Mouse (Mus musculus) MEL (cell line): ENCODE measurements around the gene Cdh4. TPM values are rescaled to one million over a fixed set of nuclear protein-coding genes. Genes with fewer than 3 reads are reported as not detected.

Source experiments
- DNase-seq: peaks from one replicate; pipeline ENCODE4 v3.0.0; 2011; ENCODE audit warnings: low read depth, low spot score
- H3K27ac ChIP-seq: 2 replicates; pipeline ENCODE4 v1.5.1; 2012; ENCODE audit warnings: low read depth, mild to moderate bottlenecking, control low read depth, low read length, moderate library complexity; ENCODE audit not compliant: control insufficient read depth
- H3K27me3 ChIP-seq, 2 experiments: fragments of 150-350 bp in 1 of 2; sonication (generic) in 1 of 2; 2 replicates each; pipeline ENCODE4 v1.6.1; 2012; ENCODE audit warnings: low read length in 2 of 2, mild to moderate bottlenecking in 2 of 2, improper control_type of control experiment in 1 of 2, moderate library complexity in 1 of 2; ENCODE audit not compliant: insufficient read depth in 2 of 2, control insufficient read depth in 1 of 2
- H3K36me3 ChIP-seq, 2 experiments: 2 replicates each; pipeline ENCODE4 v1.6.1; 2012 to 2014; ENCODE audit warnings: low read length in 2 of 2, improper control_type of control experiment in 1 of 2, inconsistent platforms in 1 of 2, mild to moderate bottlenecking in 1 of 2; ENCODE audit not compliant: insufficient read depth in 2 of 2, control insufficient read depth in 1 of 2
- H3K4me1 ChIP-seq, 2 experiments: fragments of 150-350 bp in 1 of 2; sonication (generic) in 1 of 2; 2 replicates each; pipeline ENCODE4 v1.6.1; 2012; ENCODE audit warnings: low read length in 2 of 2, improper control_type of control experiment in 1 of 2, mild to moderate bottlenecking in 1 of 2; ENCODE audit not compliant: insufficient read depth in 2 of 2, control insufficient read depth in 1 of 2
- H3K4me3 ChIP-seq, 2 experiments: fragments of 150-350 bp in 1 of 2; sonication (generic) in 1 of 2; 2 replicates each; pipeline ENCODE4 v1.5.1; 2012; ENCODE audit warnings: low read depth in 2 of 2, low read length in 2 of 2, mild to moderate bottlenecking in 2 of 2, moderate library complexity in 2 of 2, control low read depth in 1 of 2, improper control_type of control experiment in 1 of 2; ENCODE audit not compliant: control insufficient read depth in 1 of 2, insufficient read depth in 1 of 2
- H3K79me2 ChIP-seq: 2 replicates; pipeline ENCODE4 v1.6.1; 2012; ENCODE audit warnings: mild to moderate bottlenecking, low read length, moderate library complexity; ENCODE audit not compliant: control insufficient read depth, poor library complexity, insufficient read depth
- H3K9ac ChIP-seq: 2 replicates; pipeline ENCODE4 v1.6.1; 2012; ENCODE audit warnings: low read depth, mild to moderate bottlenecking, control low read depth, low read length, moderate library complexity; ENCODE audit not compliant: control insufficient read depth, poor library complexity, severe bottlenecking
- H3K9me3 ChIP-seq: fragments of 150-350 bp; sonication (generic); replicated peaks from 2 replicates; pipeline ENCODE4 v1.6.1; 2012; ENCODE audit warnings: mild to moderate bottlenecking, low read length, improper control_type of control experiment, moderate library complexity; ENCODE audit not compliant: insufficient read depth
- CHD1 ChIP-seq: IDR thresholded peaks from 2 replicates; pipeline ENCODE4 v1.6.1; 2012; ENCODE audit warnings: low read depth, mild to moderate bottlenecking, inconsistent platforms, low read length, improper control_type of control experiment
- CTCF ChIP-seq, 3 experiments: IDR thresholded peaks in 2 of 3; conservative IDR thresholded peaks in 1 of 3; 2 replicates each; pipeline ENCODE4 v1.5.1; 2011 to 2012; ENCODE audit warnings: low read length in 3 of 3, low read depth in 2 of 3, mild to moderate bottlenecking in 2 of 3, improper control_type of control experiment in 1 of 3, inconsistent platforms in 1 of 3, mixed read lengths in 1 of 3, moderate library complexity in 1 of 3; ENCODE audit not compliant: control insufficient read depth in 1 of 3, insufficient read depth in 1 of 3, poor library complexity in 1 of 3, severe bottlenecking in 1 of 3
- GABPA ChIP-seq: IDR thresholded peaks from 2 replicates; pipeline ENCODE4 v1.6.1; 2012; ENCODE audit warnings: low read depth, mild to moderate bottlenecking, inconsistent platforms, low read length, improper control_type of control experiment, moderate library complexity
- GATA1 ChIP-seq: IDR thresholded peaks from 2 replicates; pipeline ENCODE4 v1.6.1; 2011; ENCODE audit warnings: low read depth, low read length, improper control_type of control experiment
- HCFC1 ChIP-seq: IDR thresholded peaks from 2 replicates; pipeline ENCODE4 v1.6.1; 2012; ENCODE audit warnings: low read depth, mild to moderate bottlenecking, inconsistent platforms, low read length, improper control_type of control experiment, moderate library complexity
- JUND ChIP-seq: IDR thresholded peaks from 2 replicates; pipeline ENCODE4 v1.6.1; 2011; ENCODE audit warnings: low read depth, mild to moderate bottlenecking, improper control_type of control experiment, low read length
- MAFK ChIP-seq: IDR thresholded peaks from 2 replicates; pipeline ENCODE4 v1.6.1; 2011; ENCODE audit warnings: low read depth, mild to moderate bottlenecking, low read length, improper control_type of control experiment, borderline replicate concordance
- MAX ChIP-seq: IDR thresholded peaks from 2 replicates; pipeline ENCODE4 v1.6.1; 2011; ENCODE audit warnings: low read length, improper control_type of control experiment
- MAZ ChIP-seq: IDR thresholded peaks from 2 replicates; pipeline ENCODE4 v1.6.1; 2012; ENCODE audit warnings: low read depth, mild to moderate bottlenecking, inconsistent platforms, low read length, improper control_type of control experiment
- MEF2A ChIP-seq: IDR thresholded peaks from 2 replicates; pipeline ENCODE4 v1.6.1; 2014; ENCODE audit warnings: low read depth, mild to moderate bottlenecking, inconsistent platforms, low read length, improper control_type of control experiment; ENCODE audit not compliant: poor library complexity, insufficient replicate concordance, severe bottlenecking; ENCODE audit errors: extremely low read depth
- MXI1 ChIP-seq: IDR thresholded peaks from 2 replicates; pipeline ENCODE4 v1.6.1; 2011; ENCODE audit warnings: mild to moderate bottlenecking, low read depth, low read length, improper control_type of control experiment
- MYB ChIP-seq: IDR thresholded peaks from 2 replicates; pipeline ENCODE4 v1.6.1; 2011; ENCODE audit warnings: mild to moderate bottlenecking, low read depth, low read length, improper control_type of control experiment
- MYC ChIP-seq: IDR thresholded peaks from 2 replicates; pipeline ENCODE4 v1.6.1; 2011; ENCODE audit warnings: low read depth, mild to moderate bottlenecking, low read length, improper control_type of control experiment, moderate library complexity
- NRF1 ChIP-seq: IDR thresholded peaks from 2 replicates; pipeline ENCODE4 v1.6.1; 2014; ENCODE audit warnings: low read depth, mild to moderate bottlenecking, inconsistent platforms, low read length, improper control_type of control experiment, moderate library complexity; ENCODE audit not compliant: poor library complexity, insufficient read depth, severe bottlenecking
- POLR2AphosphoS5 ChIP-seq: IDR thresholded peaks from 2 replicates; pipeline ENCODE4 v1.6.1; 2012; ENCODE audit warnings: low read depth, borderline replicate concordance, mild to moderate bottlenecking, inconsistent platforms, low read length, moderate library complexity, mixed read lengths
- RAD21 ChIP-seq: IDR thresholded peaks from 2 replicates; pipeline ENCODE4 v1.6.1; 2011; ENCODE audit warnings: mild to moderate bottlenecking, low read depth, low read length, improper control_type of control experiment
- RCOR1 ChIP-seq: IDR thresholded peaks from 2 replicates; pipeline ENCODE4 v1.6.1; 2012; ENCODE audit warnings: low read depth, mild to moderate bottlenecking, inconsistent platforms, low read length, improper control_type of control experiment
- TBP ChIP-seq: IDR thresholded peaks from 2 replicates; pipeline ENCODE4 v1.8.0; 2011; ENCODE audit warnings: low read depth, low read length, improper control_type of control experiment
- USF2 ChIP-seq, 2 experiments: IDR thresholded peaks; 2 replicates each; pipeline ENCODE4 v1.6.1; 2011 to 2012; ENCODE audit warnings: improper control_type of control experiment in 2 of 2, low read length in 2 of 2, borderline replicate concordance in 1 of 2, inconsistent platforms in 1 of 2, low read depth in 1 of 2, mild to moderate bottlenecking in 1 of 2; ENCODE audit not compliant: insufficient read depth in 1 of 2
- ZC3H11A ChIP-seq: IDR thresholded peaks from 2 replicates; pipeline ENCODE4 v1.6.1; 2012; ENCODE audit warnings: low read depth, mild to moderate bottlenecking, inconsistent platforms, low read length, improper control_type of control experiment
- ZKSCAN1 ChIP-seq: IDR thresholded peaks from 2 replicates; pipeline ENCODE4 v1.6.1; 2012; ENCODE audit warnings: low read depth, mild to moderate bottlenecking, inconsistent platforms, low read length, improper control_type of control experiment, moderate library complexity
- ZMIZ1 ChIP-seq: IDR thresholded peaks from 2 replicates; pipeline ENCODE4 v1.6.1; 2012; ENCODE audit warnings: low read depth, mild to moderate bottlenecking, inconsistent platforms, low read length, improper control_type of control experiment, moderate library complexity
- polyA plus RNA-seq, 2 experiments: library from polyadenylated mRNA; stranded (reverse) in 1 of 2; unstranded in 1 of 2; fragments of >175 nt in 1 of 2; fragments of >200 nt in 1 of 2; gene quantifications; 2 replicates each; pipeline versions ENCODE4 v1.2.1 to v1.2.4; 2012; ENCODE audit warnings: low replicate concordance in 2 of 2, low read depth in 1 of 2; ENCODE audit not compliant: insufficient read length in 2 of 2, insufficient read depth in 1 of 2, missing spikeins in 1 of 2
- total RNA-seq: library from RNA; depleted of rRNA; stranded (reverse); fragments of 300-350 nt; gene quantifications from 2 replicates; pipeline ENCODE4 v1.2.3, GENCODE M21; 2012

Gene Cdh4
- total and polyA plus RNA-seq, 3 experiments, result not detected

DNA sequence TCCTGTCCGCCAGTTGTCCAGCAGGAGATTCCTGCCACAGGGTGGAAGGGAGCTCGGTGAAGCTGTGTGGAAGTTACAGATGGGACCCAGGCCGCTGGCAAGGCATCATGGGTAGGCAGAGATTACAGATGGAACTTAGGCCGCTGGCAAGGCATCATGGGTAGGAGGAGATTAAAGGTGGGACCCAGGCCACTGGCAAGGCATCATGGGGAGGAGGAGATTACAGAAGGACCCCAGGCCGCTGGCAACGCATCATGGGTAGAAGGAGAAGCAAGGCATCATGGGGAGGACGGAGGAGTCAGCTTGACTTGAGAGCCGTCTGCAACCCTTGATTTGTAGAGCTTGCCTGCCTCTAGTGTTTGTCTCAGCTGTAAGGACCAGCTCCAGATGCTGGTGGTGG, 281.2 kb downstream of the Cdh4 start:
- Histone ChIP-seq H3K9me3 (no peaks in the 10 kb centered on the region), H3K4me1 (no peaks in the 10 kb centered on the region), H3K27me3 (no peaks in the 10 kb centered on the region), H3K36me3 (no peaks in the 10 kb centered on the region), H3K27ac (no peak overlapping the region), H3K4me3 (no peak overlapping the region), H3K79me2 (no peaks in the 10 kb centered on the region), H3K9ac (no peak overlapping the region)
- TF ChIP-seq JUND, result no peak
- no peak for TF ChIP-seq MAX
- no peak for TF ChIP-seq ZKSCAN1
- no peak for TF ChIP-seq TBP
- no peak for TF ChIP-seq GABPA
- no peak for TF ChIP-seq RAD21
- TF ChIP-seq MAFK, result no peak
- no peak for TF ChIP-seq MXI1
- DNase-seq, result no peak

DNA sequence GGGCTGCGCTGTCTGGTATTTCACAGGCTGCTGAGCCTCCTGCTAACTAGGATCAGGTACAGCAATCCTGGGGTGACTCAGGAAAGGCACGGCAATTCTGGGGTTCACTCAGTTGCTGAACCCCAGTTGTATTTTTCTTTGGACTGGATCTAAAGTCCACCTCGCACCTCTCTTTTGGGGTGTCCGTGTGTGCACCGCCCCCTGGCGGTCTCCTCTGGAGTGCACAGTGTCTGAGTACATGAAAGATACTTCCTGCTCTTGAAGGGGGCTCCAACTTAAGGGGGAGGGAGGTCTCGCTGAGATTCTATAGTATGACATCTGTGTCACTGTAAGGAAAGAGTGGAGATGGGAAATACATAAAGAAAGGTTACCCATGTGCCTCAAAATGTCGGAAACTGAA, 286.8 kb downstream of the Cdh4 start:
- Histone ChIP-seq H3K27me3 (no peaks in the 10 kb centered on the region), H3K4me1 (no peaks in the 10 kb centered on the region), H3K9me3 (no peaks in the 10 kb centered on the region), H3K27ac (no peak overlapping the region), H3K79me2 (no peaks in the 10 kb centered on the region), H3K36me3 (no peaks in the 10 kb centered on the region), H3K9ac (no peak overlapping the region), H3K4me3 (no peak overlapping the region)
- TF ChIP-seq HCFC1 (no peak), USF2 (IDR thresholded peaks at IDR 0.05; ENCODE audit: borderline replicate concordance in 1 of 2, insufficient read depth in 1 of 2, low read depth in 1 of 2, low read length in 2 of 2) (no peak), MEF2A (no peak), JUND (no peak), MYB (no peak), GATA1 (no peak), ZMIZ1 (no peak), NRF1 (no peak), RCOR1 (no peak), POLR2AphosphoS5 (no peak), MYC (no peak), CHD1 (no peak), CTCF (IDR thresholded peaks at IDR 0.05 in 2 of 3, conservative IDR thresholded peaks at IDR 0.05 in 1 of 3; ENCODE audit: control insufficient read depth in 1 of 3, insufficient read depth in 1 of 3, low read depth in 2 of 3, low read length in 3 of 3, poor library complexity in 1 of 3, severe bottlenecking in 1 of 3) (no peak), MAZ (no peak), ZC3H11A (no peak)
- no peak for DNase-seq
